ENCODE assay signal across 30 mouse cellular contexts in the genomic region with DNA sequence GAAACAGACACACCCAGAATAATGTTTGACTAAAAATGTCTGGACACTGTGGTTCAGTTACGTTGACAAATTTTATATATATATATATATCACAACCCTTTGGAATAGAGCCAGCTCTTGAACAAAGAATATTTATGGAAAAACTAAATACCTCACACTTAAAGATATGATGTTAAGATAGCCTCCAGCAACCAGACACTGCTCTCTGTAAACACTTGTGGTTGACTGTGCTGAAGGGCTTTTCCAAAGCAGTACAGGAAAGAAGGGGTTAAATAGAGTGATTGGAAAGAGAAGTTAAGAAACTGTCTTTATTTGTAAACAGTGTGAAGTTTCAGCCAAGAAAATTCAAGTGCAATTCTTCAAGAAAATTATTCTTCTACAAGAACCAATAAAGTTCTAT.
"Had no signal": no experiment of that assay in that cellular context is flagged by ENCODE, and none has a peak within 500 bp of the region (broad histone marks: within the 10 kb centered on the region; RNA-seq: fewer than 3 reads in every experiment).

No protein-coding gene starts in this region.

- H3K9ac ChIP-seq: limb, embryonic 12.5 days; limb, embryonic 13.5 days; limb, embryonic 15.5 days; liver, embryonic 12.5 days; liver, embryonic 13.5 days; liver, embryonic 14.5 days; liver, embryonic 15.5 days; liver, postnatal 0 days; midbrain, embryonic 12.5 days; midbrain, embryonic 13.5 days; midbrain, embryonic 15.5 days; neural tube, embryonic 12.5 days had no signal

- ATAC-seq: liver, embryonic 12.5 days; liver, postnatal 0 days; lung, postnatal 0 days; midbrain, embryonic 13.5 days; midbrain, embryonic 15.5 days; midbrain, embryonic 16.5 days had no signal

- H3K27ac ChIP-seq: left cerebral cortex, adult 2 months; limb, embryonic 10.5 days; limb, embryonic 12.5 days; limb, embryonic 13.5 days; limb, embryonic 15.5 days; liver, embryonic 12.5 days; liver, embryonic 13.5 days; liver, embryonic 14.5 days; liver, embryonic 15.5 days; macrophage; midbrain, embryonic 10.5 days; midbrain, embryonic 12.5 days; midbrain, embryonic 13.5 days; midbrain, embryonic 15.5 days; neural tube, embryonic 12.5 days had no signal

- H3K4me2 ChIP-seq: limb, embryonic 12.5 days; limb, embryonic 13.5 days; limb, embryonic 15.5 days; liver, embryonic 11.5 days; liver, embryonic 12.5 days; liver, embryonic 13.5 days; liver, embryonic 15.5 days; midbrain, embryonic 11.5 days; midbrain, embryonic 12.5 days; midbrain, embryonic 13.5 days; midbrain, embryonic 15.5 days; neural tube, embryonic 12.5 days had no signal

- H3K4me1 ChIP-seq: limb, embryonic 15.5 days; liver, embryonic 12.5 days; liver, embryonic 13.5 days; liver, embryonic 15.5 days; megakaryocyte, embryonic 14.5 days; midbrain, embryonic 15.5 days; neural tube, embryonic 12.5 days had no signal

- H3K4me3 ChIP-seq: left cerebral cortex, adult 2 months; limb, embryonic 10.5 days; limb, embryonic 12.5 days; limb, embryonic 13.5 days; limb, embryonic 15.5 days; liver, embryonic 12.5 days; liver, embryonic 13.5 days; liver, embryonic 15.5 days; megakaryocyte, embryonic 14.5 days; midbrain, embryonic 10.5 days; midbrain, embryonic 12.5 days; midbrain, embryonic 13.5 days; midbrain, embryonic 15.5 days; myocyte; neural tube, embryonic 12.5 days had no signal

- H3K27me3 ChIP-seq: limb, embryonic 12.5 days; limb, embryonic 13.5 days; limb, embryonic 15.5 days; liver, embryonic 12.5 days; liver, embryonic 13.5 days; liver, embryonic 15.5 days; midbrain, embryonic 12.5 days; midbrain, embryonic 13.5 days; midbrain, embryonic 15.5 days; neural tube, embryonic 12.5 days had no signal

- DNase-seq: layer of hippocampus, postnatal 36 days; left cerebral cortex, postnatal 4 days; liver; liver, embryonic 13.5 days; liver, postnatal 0 days; lung, adult 18-20 months; lung, adult 2 months; lung, postnatal 36 days; lung, postnatal 4 days; midbrain, embryonic 14.5 days had no signal

- H3K9me3 ChIP-seq: limb, embryonic 10.5 days; limb, embryonic 12.5 days; limb, embryonic 13.5 days; limb, embryonic 15.5 days; liver, embryonic 12.5 days; liver, embryonic 13.5 days; liver, embryonic 15.5 days; megakaryocyte, embryonic 14.5 days; midbrain, embryonic 10.5 days; midbrain, embryonic 12.5 days; midbrain, embryonic 13.5 days; midbrain, embryonic 15.5 days; neural tube, embryonic 12.5 days had no signal

- H3K36me3 ChIP-seq: limb, embryonic 10.5 days; limb, embryonic 12.5 days; limb, embryonic 13.5 days; limb, embryonic 15.5 days; liver, embryonic 12.5 days; liver, embryonic 13.5 days; liver, embryonic 15.5 days; midbrain, embryonic 10.5 days; midbrain, embryonic 12.5 days; midbrain, embryonic 13.5 days; midbrain, embryonic 15.5 days; neural tube, embryonic 12.5 days had no signal
